21 mouse cellular contexts compared by ENCODE assay signal in the genomic region with DNA sequence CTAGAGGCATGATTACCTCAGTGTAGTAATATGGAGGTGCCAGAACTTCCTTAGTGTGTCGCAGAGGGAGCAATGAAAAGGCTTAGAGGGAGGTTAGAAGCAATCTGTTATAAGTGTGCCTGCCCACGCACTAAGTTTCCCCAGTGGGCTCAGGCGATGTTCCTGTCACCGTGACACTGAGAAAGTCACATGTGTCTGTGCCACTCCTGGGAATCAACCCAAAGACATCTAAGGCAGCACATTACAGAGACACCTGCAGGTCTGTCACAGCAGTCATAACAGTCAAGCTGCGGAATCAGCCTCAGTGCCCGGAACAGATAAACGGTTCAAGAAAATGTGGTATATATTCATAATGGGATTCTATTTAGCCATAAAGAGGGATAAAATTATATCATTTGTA. TPM values are rescaled to one million over a fixed set of nuclear protein-coding genes. Genes with fewer than 3 reads are reported as not detected.
DNase-seq lines count a peak whose midpoint lies in the region; ATAC-seq lines count a peak whose summit lies in the region.
"Had no signal": no experiment of that assay in that cellular context is flagged by ENCODE, and none has a peak within 500 bp of the region (broad histone marks: within the 10 kb centered on the region; RNA-seq: fewer than 3 reads in every experiment).

No protein-coding gene starts in this region.

- no peaks in the 10 kb centered on the region for H3K9me3 ChIP-seq in midbrain, embryonic 14.5 days (ENCODE audit: control insufficient read depth, low read length)
- H3K9me3 ChIP-seq in midbrain, embryonic 10.5 days (replicated peaks): no peaks in the 10 kb centered on the region
- H3K9me3 ChIP-seq in forebrain, embryonic 16.5 days (ENCODE audit: control insufficient read depth, low read length): no peaks in the 10 kb centered on the region
- H3K9me3 ChIP-seq: heart, embryonic 10.5 days; liver, embryonic 12.5 days had no signal

- 64% methylated on average over 7 of the region's 7 CpGs for WGBS in midbrain, embryonic 14.5 days
- 96% methylated on average over 7 of the region's 7 CpGs for WGBS in midbrain, embryonic 10.5 days
- 59% methylated on average over 7 of the region's 7 CpGs for WGBS in forebrain, embryonic 16.5 days

- H3K4me3 ChIP-seq in midbrain, embryonic 14.5 days (replicated peaks; ENCODE audit: low read depth, low read length): no peak overlapping the region
- H3K4me3 ChIP-seq in midbrain, embryonic 10.5 days: no peak overlapping the region
- no peak overlapping the region for H3K4me3 ChIP-seq in forebrain, embryonic 16.5 days (replicated peaks; ENCODE audit: low read length)
- H3K4me3 ChIP-seq: heart, embryonic 10.5 days; liver, embryonic 12.5 days; myocyte had no signal

- H3K36me3 ChIP-seq in midbrain, embryonic 14.5 days (ENCODE audit: control insufficient read depth, insufficient read depth, low read length): no peaks in the 10 kb centered on the region
- H3K36me3 ChIP-seq in midbrain, embryonic 10.5 days: no peaks in the 10 kb centered on the region
- H3K36me3 ChIP-seq in forebrain, embryonic 16.5 days (ENCODE audit: control insufficient read depth, insufficient read depth): no peaks in the 10 kb centered on the region
- H3K36me3 ChIP-seq: heart, embryonic 10.5 days; liver, embryonic 12.5 days had no signal

- no peak for ATAC-seq in midbrain, embryonic 14.5 days (ENCODE audit: low FRiP score, low TSS enrichment)
- 0 out of 2 replicates have a peak, but pooled peaks have one; percentile 19 for ATAC-seq in forebrain, embryonic 16.5 days
- ATAC-seq: intestine, postnatal 0 days; liver, embryonic 12.5 days had no signal

- peaks cover 34% of the 10 kb centered on the region for H3K4me1 ChIP-seq in midbrain, embryonic 14.5 days (ENCODE audit: control insufficient read depth, insufficient read depth, low read length)
- H3K4me1 ChIP-seq in midbrain, embryonic 10.5 days: peaks cover 30% of the 10 kb centered on the region
- peaks cover 34% of the 10 kb centered on the region for H3K4me1 ChIP-seq in forebrain, embryonic 16.5 days (replicated peaks; ENCODE audit: control insufficient read depth, insufficient read depth, low read length)
- H3K4me1 ChIP-seq: liver, embryonic 12.5 days had no signal

- peaks cover 2% of the 10 kb centered on the region; the same call in 1 of the 2 replicates for H3K27me3 ChIP-seq in midbrain, embryonic 14.5 days (ENCODE audit: control insufficient read depth, insufficient read depth, low read length)
- peaks cover 53% of the 10 kb centered on the region for H3K27me3 ChIP-seq in midbrain, embryonic 10.5 days (ENCODE audit: low read depth, poor library complexity, severe bottlenecking)
- no peaks in the 10 kb centered on the region for H3K27me3 ChIP-seq in forebrain, embryonic 16.5 days (replicated peaks; ENCODE audit: control insufficient read depth, insufficient read depth, low read length)

- H3K9ac ChIP-seq in midbrain, embryonic 14.5 days (replicated peaks; ENCODE audit: low read length): no peak overlapping the region
- H3K9ac ChIP-seq in forebrain, embryonic 16.5 days (replicated peaks; ENCODE audit: low read depth, low read length): no peak overlapping the region
- H3K9ac ChIP-seq: hindbrain, embryonic 14.5 days; liver, embryonic 12.5 days; lung, embryonic 14.5 days had no signal

- no peak for DNase-seq in midbrain, embryonic 14.5 days
- no peak for DNase-seq in midbrain, embryonic 10.5 days (ENCODE audit: low spot score)
- DNase-seq in frontal cortex, postnatal 36 days (ENCODE audit: low spot score in 2 of 2): peak; percentile 30 to 65
- peak; percentile 12 for DNase-seq in right cerebral cortex, postnatal 25 days
- no peak for DNase-seq in retina, postnatal 1 day
- no peak for DNase-seq in embryo, embryonic 10 days (ENCODE audit: low spot score)
- DNase-seq: adrenal gland, postnatal 36 days; cerebellum, postnatal 10 days; gastrocnemius, postnatal 36 days; heart, postnatal 14 days; kidney, postnatal 14 days; lung, embryonic 14.5 days; thymus, postnatal 4 days had no signal

- H3K4me2 ChIP-seq in midbrain, embryonic 14.5 days (ENCODE audit: low read length): no peak overlapping the region
- H3K4me2 ChIP-seq in forebrain, embryonic 16.5 days (ENCODE audit: low read length): no peak overlapping the region
- H3K4me2 ChIP-seq: hindbrain, embryonic 14.5 days; liver, embryonic 12.5 days; lung, embryonic 14.5 days had no signal

- H3K27ac ChIP-seq in midbrain, embryonic 14.5 days (replicated peaks; ENCODE audit: low read depth, low read length): peak overlapping the region; percentile 91
- no peak overlapping the region for H3K27ac ChIP-seq in midbrain, embryonic 10.5 days (replicated peaks)
- H3K27ac ChIP-seq in forebrain, embryonic 16.5 days (ENCODE audit: low read length): no peak overlapping the region
- H3K27ac ChIP-seq: heart, embryonic 10.5 days; liver, embryonic 12.5 days; macrophage had no signal

RNA-seq across cellular contexts. Expression of a gene that starts 5.3 kb away (rescaled TPM):
- 112 and 143 TPM in 2 replicates for polyA plus RNA-seq in midbrain, embryonic 14.5 days (2014; fragmentation: Nextera tagmentation; extraction: Ambion mirVana)
- polyA plus RNA-seq in midbrain, embryonic 10.5 days (2016; fragmentation: Nextera tagmentation; extraction: Ambion mirVana): 13.8 and 23.1 TPM in 2 replicates
- 94.2 and 109 TPM in 2 replicates for polyA plus RNA-seq in forebrain, embryonic 16.5 days (2015; fragmentation: Nextera tagmentation; extraction: Ambion mirVana)
- polyA plus RNA-seq: liver, embryonic 12.5 days; macrophage; myocyte had no signal

RNA-seq across cellular contexts. Expression of a gene that starts 16.5 kb away (rescaled TPM):
- 1.1 and 1.7 TPM in 2 replicates for polyA plus RNA-seq in midbrain, embryonic 14.5 days (2014; fragmentation: Nextera tagmentation; extraction: Ambion mirVana)
- polyA plus RNA-seq in midbrain, embryonic 10.5 days (2016; fragmentation: Nextera tagmentation; extraction: Ambion mirVana): 0.11 and 0.17 TPM in 2 replicates
- polyA plus RNA-seq in forebrain, embryonic 16.5 days (2015; fragmentation: Nextera tagmentation; extraction: Ambion mirVana): 1.6 TPM in 2 replicates
- polyA plus RNA-seq: lung, embryonic 14.5 days; myocyte had no signal

RNA-seq across cellular contexts. Expression of a gene that starts 33.2 kb away (rescaled TPM):
- polyA plus RNA-seq in midbrain, embryonic 14.5 days (2014; fragmentation: Nextera tagmentation; extraction: Ambion mirVana): 14.7 and 15.2 TPM in 2 replicates
- polyA plus RNA-seq in midbrain, embryonic 10.5 days (2016; fragmentation: Nextera tagmentation; extraction: Ambion mirVana): 4.6 and 5.1 TPM in 2 replicates
- 30.9 and 31.8 TPM in 2 replicates for polyA plus RNA-seq in forebrain, embryonic 16.5 days (2015; fragmentation: Nextera tagmentation; extraction: Ambion mirVana)

RNA-seq across cellular contexts. Expression of a gene that starts 58.1 kb away (rescaled TPM):
- 0.07 and 0.14 TPM in 2 replicates for polyA plus RNA-seq in midbrain, embryonic 14.5 days (2014; fragmentation: Nextera tagmentation; extraction: Ambion mirVana)
- polyA plus RNA-seq in midbrain, embryonic 10.5 days (2016; fragmentation: Nextera tagmentation; extraction: Ambion mirVana): 0.02 TPM in 1 of 2 replicates, not detected in the other
- polyA plus RNA-seq in forebrain, embryonic 16.5 days (2015; fragmentation: Nextera tagmentation; extraction: Ambion mirVana): 0.30 and 0.35 TPM in 2 replicates
- polyA plus RNA-seq: limb, embryonic 11.5 days; myocyte had no signal

Comparison
In these comparisons a context has a peak if more than half of its experiments do, and no peak if none do; other contexts are left out.
1. DNase-seq: peak in frontal cortex, postnatal 36 days (2 of 2) and right cerebral cortex, postnatal 25 days (single experiment); none in midbrain, embryonic 14.5 days (single experiment), midbrain, embryonic 10.5 days (single experiment), retina, postnatal 1 day (single experiment) and embryo, embryonic 10 days (single experiment).